Mouse (Mus musculus) frontal cortex, postnatal 25 days (tissue): ENCODE results near the gene Ston1.

Experiments used
- DNase-seq, 2 experiments: peaks; one replicate each; pipeline ENCODE4 v3.0.0; 2022; ENCODE audit warnings: low spot score in 2 of 2

Ston1 gene

GRCm38 (mm10) chr17:88587371-88587770, 10.1 kb upstream of the Ston1 start:
- DNase-seq, result no peak

DNA sequence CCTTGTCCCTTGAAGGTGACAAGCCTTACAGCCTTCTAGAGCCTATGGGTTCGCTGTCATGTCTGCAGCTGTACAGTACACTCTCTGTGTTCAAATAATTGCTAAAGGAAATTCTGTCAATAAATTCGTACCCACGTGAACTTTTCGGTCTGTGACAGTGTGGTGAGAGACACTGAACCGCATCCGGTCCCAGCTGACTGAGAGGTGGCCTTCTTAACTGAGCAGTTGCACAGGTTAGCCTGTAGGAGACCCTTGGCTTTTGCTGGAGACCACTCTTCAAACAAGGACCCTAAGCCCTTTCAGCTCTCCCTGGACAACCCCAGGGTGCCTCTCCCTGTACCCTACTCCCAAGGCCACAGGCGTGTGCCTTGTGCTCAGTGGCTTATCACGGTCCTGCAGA, 9.3 kb upstream of the Ston1 start:
- no peak for DNase-seq

GRCm38 (mm10) chr17:88590251-88590650, 7.2 kb upstream of the Ston1 start:
- no peak for DNase-seq

GRCm38 (mm10) chr17:88595071-88595470, 2.4 kb upstream of the Ston1 start:
- DNase-seq, result no peak

- DNase-seq, result no peak
These were observed 1.4 kb upstream of the Ston1 start for GRCm38 (mm10) chr17:88596068-88596467.

DNA sequence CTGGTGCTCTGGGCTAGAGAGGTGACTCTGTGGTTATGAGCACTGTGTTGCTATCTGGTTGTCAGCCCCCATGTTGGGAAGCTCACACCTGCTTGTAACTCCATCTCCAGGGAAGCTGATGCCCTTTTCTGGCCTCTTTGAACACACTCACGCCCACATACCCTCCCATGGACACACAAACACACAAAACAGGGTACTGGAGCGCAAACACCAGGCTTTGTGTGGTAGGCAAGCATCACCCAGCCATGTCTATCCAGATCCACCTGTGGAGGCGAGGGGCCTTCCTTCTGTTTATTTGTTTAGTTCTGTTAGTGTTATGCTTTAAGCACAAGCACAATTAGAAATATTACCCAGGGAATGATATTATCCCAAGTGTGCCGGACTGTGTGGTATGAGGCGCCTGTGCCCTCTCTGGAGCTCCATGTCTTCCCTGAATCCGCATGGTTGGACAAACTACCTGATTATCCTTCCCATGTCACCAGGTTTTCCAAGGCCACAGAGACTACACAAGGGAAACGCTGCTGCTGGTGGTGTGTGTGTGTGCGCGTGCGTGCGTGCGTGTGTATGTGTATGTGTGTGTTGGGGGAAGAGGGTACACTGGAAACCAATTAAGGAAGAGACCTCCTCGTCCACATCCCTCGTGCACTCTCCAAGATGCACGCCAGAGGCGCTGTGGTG, 801 bp upstream of the Ston1 start:
- peak; percentile 53 to 68 for DNase-seq

DNA sequence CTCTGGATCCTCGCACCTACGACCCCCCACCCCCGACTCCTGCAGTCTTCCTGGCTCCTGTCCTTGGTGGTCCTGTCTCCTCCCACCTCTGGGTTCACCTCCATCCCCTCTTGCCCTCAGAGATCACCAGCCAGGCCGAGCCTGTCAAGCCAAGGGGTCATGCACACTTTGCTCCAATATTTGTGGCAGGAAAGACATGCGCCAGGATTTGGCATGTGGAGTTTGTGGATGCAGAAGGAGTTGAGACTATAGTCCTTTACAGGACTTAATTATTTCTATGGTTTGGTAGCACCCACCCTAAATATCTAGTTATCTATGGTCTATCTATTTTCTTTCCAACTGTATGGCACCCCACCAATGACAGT, 554 bp downstream of the Ston1 start:
- no peak for DNase-seq

- DNase-seq, result no peak
These were observed 1.3 kb downstream of the Ston1 start for GRCm38 (mm10) chr17:88598570-88599368.

DNA sequence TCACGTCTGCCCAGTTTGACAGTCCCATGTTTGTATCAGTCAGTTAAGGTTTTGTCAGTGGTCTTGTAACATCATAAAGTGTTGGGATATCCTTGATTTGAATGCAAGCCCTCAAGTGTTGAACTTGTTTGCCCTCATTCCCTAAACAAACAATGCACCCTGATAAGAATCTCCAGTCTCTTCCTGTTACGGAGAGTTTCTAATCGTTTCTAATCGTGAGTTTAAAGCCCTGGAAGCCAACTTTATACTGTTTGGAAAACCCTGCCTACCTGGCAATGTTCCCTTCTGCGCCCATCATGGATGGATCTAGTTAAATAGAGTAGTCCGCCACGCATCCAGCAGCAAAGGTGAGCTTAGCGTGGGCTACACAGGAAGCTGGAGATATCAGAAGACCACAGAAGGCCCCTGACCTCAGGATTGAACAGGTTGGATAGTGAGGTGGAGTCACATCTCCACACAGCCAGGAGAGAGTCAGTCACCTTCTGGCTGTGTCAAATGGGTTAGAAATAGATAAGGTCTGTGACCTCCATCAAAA, 3.1 kb downstream of the Ston1 start:
- no peak for DNase-seq

DNA sequence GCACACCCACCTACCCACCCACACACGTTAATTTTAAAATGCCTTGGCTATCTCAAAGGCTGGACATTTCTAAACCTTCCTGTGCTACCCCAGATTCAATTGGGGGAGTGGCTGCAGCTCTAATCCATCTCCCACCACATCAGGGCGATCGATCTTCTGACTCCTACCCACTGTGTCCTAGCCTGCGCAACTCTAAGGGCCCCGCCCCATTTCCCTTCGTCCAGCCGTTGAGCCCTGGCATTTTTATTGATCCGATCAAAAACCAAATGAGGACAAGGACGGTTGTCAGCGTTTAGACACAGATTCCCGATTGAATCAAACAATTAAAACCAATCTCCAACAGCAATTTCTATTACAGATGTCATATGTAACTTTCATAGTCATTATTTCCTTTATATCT, 6.5 kb downstream of the Ston1 start:
- no peak for DNase-seq

GRCm38 (mm10) chr17:88606056-88606455, 8.6 kb downstream of the Ston1 start:
- DNase-seq, result no peak

- no peak for DNase-seq
These were observed 11.9 kb downstream of the Ston1 start for GRCm38 (mm10) chr17:88609361-88609760.

- no peak for DNase-seq
These were observed 13.6 kb downstream of the Ston1 start for GRCm38 (mm10) chr17:88611057-88611456.

GRCm38 (mm10) chr17:88613172-88613571, 15.7 kb downstream of the Ston1 start:
- DNase-seq, result no peak

DNA sequence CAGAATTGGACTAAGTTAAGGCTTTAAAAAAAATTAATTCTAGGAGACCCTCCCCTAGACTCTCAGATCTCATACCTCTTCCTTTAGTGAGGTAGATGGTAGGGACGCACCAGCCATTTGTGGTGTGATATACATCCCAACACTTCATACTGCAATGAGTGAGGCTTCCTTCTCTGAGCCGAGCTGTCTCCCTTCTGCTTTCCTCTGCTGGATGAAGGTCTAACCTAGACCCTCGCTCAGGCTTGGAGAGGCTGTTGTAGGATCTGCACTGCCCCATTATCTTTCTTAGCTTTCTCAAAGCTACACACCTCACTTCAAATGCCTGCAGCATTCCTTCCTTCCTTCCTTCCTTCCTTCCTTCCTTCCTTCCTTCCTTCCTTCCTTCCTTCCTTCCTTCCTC, 16.2 kb downstream of the Ston1 start:
- no peak for DNase-seq

DNA sequence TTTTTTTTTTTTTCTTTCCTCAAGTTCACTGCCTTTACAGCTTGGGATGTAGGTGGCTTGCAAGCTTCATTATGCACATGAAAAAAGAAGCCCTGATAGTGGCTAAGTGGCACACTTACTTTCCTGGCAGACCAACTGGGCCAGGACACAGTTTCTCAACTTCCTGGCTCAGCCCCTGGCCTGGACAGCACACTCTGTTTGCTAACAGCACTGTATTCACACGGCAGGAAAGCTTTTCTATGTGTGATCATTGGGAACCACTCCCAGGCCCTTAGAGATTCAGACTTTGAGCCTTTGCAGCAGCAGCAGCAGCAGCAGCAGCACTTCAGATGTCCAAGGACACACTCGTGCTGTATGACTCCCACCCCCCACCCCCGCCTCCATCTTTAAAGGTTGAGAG, 16.8 kb downstream of the Ston1 start:
- DNase-seq, result no peak

GRCm38 (mm10) chr17:88614733-88615132, 17.2 kb downstream of the Ston1 start:
- no peak for DNase-seq

DNA sequence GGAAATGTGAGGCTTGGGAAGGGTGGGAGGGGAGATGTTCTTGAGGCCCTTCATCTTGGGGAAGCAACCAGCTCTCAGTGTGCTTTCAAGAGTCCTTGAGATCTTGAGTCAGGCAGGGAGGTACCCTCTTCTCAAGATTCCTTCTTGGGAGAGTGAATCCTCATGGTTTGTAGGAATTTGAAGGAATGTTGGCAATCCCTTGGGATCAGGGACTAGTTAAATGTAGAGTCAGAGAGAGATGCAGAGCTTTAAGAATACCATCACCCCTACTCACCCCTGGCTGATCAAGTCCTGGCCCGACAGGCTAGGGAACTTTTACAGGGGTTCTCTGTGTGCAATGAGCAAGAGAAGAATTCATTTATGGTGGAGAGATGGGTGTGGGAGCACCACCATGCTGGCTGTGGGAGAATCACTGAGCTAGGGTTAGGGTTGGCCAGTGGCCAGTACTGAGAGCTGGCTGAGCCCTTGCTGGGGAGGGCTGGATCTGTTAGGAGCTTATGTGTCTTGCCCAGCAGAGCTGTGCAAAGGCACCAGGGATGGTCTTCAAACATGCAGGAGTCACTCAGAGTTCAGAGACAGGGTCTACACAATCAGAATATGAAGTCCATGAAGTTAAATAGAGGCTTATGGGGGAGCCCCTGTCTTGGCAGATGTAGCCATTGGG, 18.1 kb downstream of the Ston1 start:
- no peak for DNase-seq

- DNase-seq, result no peak
These were observed 23.5 kb downstream of the Ston1 start for GRCm38 (mm10) chr17:88620935-88621334.

DNA sequence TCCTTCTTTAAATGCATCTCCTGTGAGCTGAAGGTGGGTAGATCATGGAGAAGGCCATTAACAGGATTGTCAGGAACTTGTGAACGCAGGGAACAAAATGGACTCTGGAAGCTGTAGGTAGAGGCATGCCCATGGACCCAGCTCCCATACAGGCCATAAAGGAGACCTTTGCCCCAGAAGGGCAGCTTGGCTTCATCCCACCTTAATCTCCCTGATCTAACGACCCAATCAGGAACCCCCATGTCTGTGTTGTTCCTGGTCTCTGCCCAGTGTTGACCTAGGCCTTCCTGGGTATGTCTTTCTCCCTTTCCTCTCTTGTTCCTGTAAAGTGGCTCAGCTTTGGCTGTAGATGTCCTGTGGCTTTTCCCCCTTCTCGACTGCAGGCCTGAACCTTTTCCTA, 23.9 kb downstream of the Ston1 start:
- no peak for DNase-seq

DNA sequence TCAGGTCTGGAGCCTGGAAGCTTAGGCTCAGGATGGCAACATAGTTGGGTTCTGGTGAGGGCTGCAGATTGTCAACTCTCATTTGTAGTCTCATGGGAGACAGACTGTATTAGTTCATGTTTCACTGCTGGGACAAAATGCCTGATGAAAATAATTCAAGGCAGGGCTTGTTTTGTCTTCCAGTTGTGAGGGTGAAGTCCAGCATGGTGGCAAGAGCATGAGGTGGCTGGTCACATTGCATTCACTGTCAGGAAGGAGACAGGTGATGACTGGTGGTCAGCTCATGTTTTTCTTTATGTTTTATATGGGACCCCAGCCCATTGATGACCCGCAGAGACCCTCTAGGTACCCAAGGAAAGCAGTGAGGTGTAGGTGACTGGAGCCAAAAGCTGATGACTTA, 25.2 kb downstream of the Ston1 start:
- no peak for DNase-seq

- DNase-seq, result no peak
These were observed 26.9 kb downstream of the Ston1 start for GRCm38 (mm10) chr17:88624386-88624785.

- DNase-seq, result no peak
These were observed 27.9 kb downstream of the Ston1 start for GRCm38 (mm10) chr17:88625350-88625749.
